Mouse (Mus musculus) heart, embryonic 16.5 days (tissue): ENCODE measurements around the gene Med13. TPM values are rescaled to one million over a fixed set of nuclear protein-coding genes. Genes with fewer than 3 reads are reported as not detected.

Experiments
- polyA plus RNA-seq: library from polyadenylated mRNA; unstranded; fragments of >200 nt; fragmentation: Nextera tagmentation; extraction: Ambion mirVana; gene quantifications from 2 replicates; pipeline ENCODE4 v1.2.1, GENCODE M21; 2015

Gene Med13
- polyA plus RNA-seq, 1 experiment from 2014 or later, result 6.2 TPM

Other genes with a start within 250 kb of the Med13 start
- gene Brip1, start 156.4 kb downstream of the Med13 start, polyA plus RNA-seq, result 4.9 and 6.0 TPM in 2 replicates
- gene Ints2, start 100.0 kb downstream of the Med13 start, polyA plus RNA-seq, result 12.5 and 13.0 TPM in 2 replicates
- gene Rnft1, start 127.1 kb upstream of the Med13 start, polyA plus RNA-seq, result 44.7 and 50.3 TPM in 2 replicates
- gene Rps6kb1, start 187.2 kb upstream of the Med13 start, polyA plus RNA-seq, result 39.8 and 40.8 TPM in 2 replicates
- gene Tubd1, start 187.4 kb upstream of the Med13 start, polyA plus RNA-seq, result 13.6 and 14.3 TPM in 2 replicates